Mouse (Mus musculus) kidney, adult 2 months (tissue): ENCODE measurements around the gene Olfr1396. TPM values are rescaled to one million over a fixed set of nuclear protein-coding genes. Genes with fewer than 3 reads are reported as not detected.

ENCODE experiments used
- DNase-seq: peaks from one replicate; pipeline ENCODE4 v3.0.0; 2021
- H3K27ac ChIP-seq: fragments of 200-500 bp; 2 replicates; pipeline ENCODE4 v1.5.1; 2012; ENCODE audit warnings: low read depth, low read length, control low read depth, inconsistent platforms; ENCODE audit not compliant: insufficient read depth
- H3K27me3 ChIP-seq: fragments of 200-500 bp; replicated peaks from 2 replicates; pipeline ENCODE4 v1.6.1; 2012; ENCODE audit warnings: mild to moderate bottlenecking, moderate library complexity, low read length, inconsistent platforms; ENCODE audit not compliant: control insufficient read depth, insufficient read depth
- H3K36me3 ChIP-seq: fragments of 200-500 bp; 2 replicates; pipeline ENCODE4 v1.6.1; 2012; ENCODE audit warnings: mild to moderate bottlenecking, moderate library complexity, low read length, inconsistent platforms; ENCODE audit not compliant: control insufficient read depth, insufficient read depth
- H3K4me1 ChIP-seq: fragments of 200-500 bp; 2 replicates; pipeline ENCODE4 v1.6.1; 2011; ENCODE audit warnings: low read length; ENCODE audit not compliant: control insufficient read depth, insufficient read depth
- H3K4me3 ChIP-seq: fragments of 200-500 bp; 2 replicates; pipeline ENCODE4 v1.5.1; 2011; ENCODE audit warnings: mild to moderate bottlenecking, low read depth, low read length, control low read depth; ENCODE audit not compliant: insufficient read depth
- CTCF ChIP-seq: fragments of 200-500 bp; conservative IDR thresholded peaks from 2 replicates; pipeline ENCODE4 v1.5.1; 2011; ENCODE audit warnings: low read depth, mild to moderate bottlenecking, control low read depth, low read length, moderate library complexity, mixed read lengths; ENCODE audit not compliant: insufficient read depth, insufficient read length
- POLR2A ChIP-seq: fragments of 200-500 bp; IDR thresholded peaks from one replicate; pipeline ENCODE4 v1.6.1; 2011; ENCODE audit warnings: low read depth, low read length, control low read depth
- WGBS: fragments of 180-500 bp; shearing (Covaris S2); methylation state at CpG from one replicate; pipeline ENCODE4 v1.1.7; 2018; 5-methylcytosine and 5-hydroxymethylcytosine counted together
- polyA plus RNA-seq: library from polyadenylated mRNA; depleted of rRNA; stranded (reverse); fragments of >200 nt; gene quantifications from 2 replicates; pipeline ENCODE4 v1.2.3, GENCODE M21; 2012

Olfr1396 gene
- polyA plus RNA-seq, 1 experiment = 4.1 TPM

- H3K36me3 ChIP-seq = no peaks in the 10 kb centered on the region
- WGBS = 85% methylated on average over 3 of the region's 3 CpGs
- peaks cover 31% of the 10 kb centered on the region for H3K4me1 ChIP-seq
- TF ChIP-seq CTCF = no peak
- no peak for TF ChIP-seq POLR2A
- no peak overlapping the region for H3K27ac ChIP-seq
- no peaks in the 10 kb centered on the region for H3K27me3 ChIP-seq
- no peak for DNase-seq
- no peak overlapping the region for H3K4me3 ChIP-seq
Observed at GRCm38 (mm10) chr11:49083808-49084207, 30.9 kb downstream of the Olfr1396 start.

GRCm38 (mm10) chr11:49083146-49083545 is 31.5 kb downstream of the Olfr1396 start:
- Histone ChIP-seq H3K27me3 (no peaks in the 10 kb centered on the region), H3K27ac (peak overlapping the region; percentile 41; the same call in 1 of the 2 replicates), H3K4me3 (no peak overlapping the region), H3K4me1 (peaks cover 31% of the 10 kb centered on the region), H3K36me3 (no peaks in the 10 kb centered on the region)
- no peak for DNase-seq
- WGBS = 83% methylated on average over 1 of the region's 1 CpGs
- TF ChIP-seq POLR2A (no peak), CTCF (no peak)

- Histone ChIP-seq H3K4me3 (no peak overlapping the region), H3K27ac (peak overlapping the region; percentile 97), H3K4me1 (peaks cover 34% of the 10 kb centered on the region), H3K27me3 (no peaks in the 10 kb centered on the region), H3K36me3 (no peaks in the 10 kb centered on the region)
- TF ChIP-seq CTCF = no peak
- TF ChIP-seq POLR2A = no peak
- DNase-seq = peak; percentile 86
- WGBS = 33% methylated on average over 3 of the region's 3 CpGs
Observed at GRCm38 (mm10) chr11:49081886-49082285, 32.8 kb downstream of the Olfr1396 start.

GRCm38 (mm10) chr11:49081356-49081755 is 33.3 kb downstream of the Olfr1396 start:
- 45% methylated on average over 4 of the region's 4 CpGs for WGBS
- no peak for TF ChIP-seq POLR2A
- no peak for TF ChIP-seq CTCF
- H3K27ac ChIP-seq = peak overlapping the region; percentile 97

GRCm38 (mm10) chr11:49080636-49081035 is 34.0 kb downstream of the Olfr1396 start:
- no peak for DNase-seq
- H3K27ac ChIP-seq = peak overlapping the region; percentile 97
- peaks cover 31% of the 10 kb centered on the region for H3K4me1 ChIP-seq
- TF ChIP-seq POLR2A (no peak), CTCF (no peak)
- 75% methylated on average over 1 of the region's 1 CpGs for WGBS
- no peak overlapping the region for H3K4me3 ChIP-seq
- no peaks in the 10 kb centered on the region for H3K27me3 ChIP-seq
- H3K36me3 ChIP-seq = no peaks in the 10 kb centered on the region

More at GRCm38 (mm10) chr11:49081356-49081755, 33.3 kb downstream of the Olfr1396 start:
- no peak overlapping the region for H3K4me3 ChIP-seq
- peak; percentile 77 for DNase-seq
- H3K36me3 ChIP-seq = no peaks in the 10 kb centered on the region
- H3K4me1 ChIP-seq = peaks cover 31% of the 10 kb centered on the region
- no peaks in the 10 kb centered on the region for H3K27me3 ChIP-seq

- 66% methylated on average over 3 of the region's 3 CpGs for WGBS
- Histone ChIP-seq H3K27me3 (no peaks in the 10 kb centered on the region), H3K4me1 (peaks cover 19% of the 10 kb centered on the region), H3K36me3 (no peaks in the 10 kb centered on the region), H3K27ac (no peak overlapping the region), H3K4me3 (no peak overlapping the region)
- TF ChIP-seq POLR2A = no peak
- TF ChIP-seq CTCF = no peak
- no peak for DNase-seq
Observed at GRCm38 (mm10) chr11:49078719-49079118, 36.0 kb downstream of the Olfr1396 start.

- 62% methylated on average over 1 of the region's 1 CpGs for WGBS
- TF ChIP-seq POLR2A (no peak), CTCF (no peak)
- H3K36me3 ChIP-seq = no peaks in the 10 kb centered on the region
- H3K4me3 ChIP-seq = no peak overlapping the region
- peak overlapping the region; percentile 83 for H3K27ac ChIP-seq
- peaks cover 16% of the 10 kb centered on the region for H3K4me1 ChIP-seq
- no peaks in the 10 kb centered on the region for H3K27me3 ChIP-seq
- no peak for DNase-seq
Observed at GRCm38 (mm10) chr11:49077012-49077411, 37.7 kb downstream of the Olfr1396 start.
